Mouse (Mus musculus): ENCODE measurements around the gene Cep85l. TPM values are rescaled to one million over a fixed set of nuclear protein-coding genes. Genes with fewer than 3 reads are reported as not detected.

Cep85l gene
- total RNA-seq, 1 experiment from 2014 or later: 28.1 TPM

- no peak for ATAC-seq (replicated peaks in 1 of 2; ENCODE audit: insufficient read depth in 1 of 2, low FRiP score in 2 of 2, low TSS enrichment in 1 of 2, low read depth in 1 of 2, poor library complexity in 2 of 2, severe bottlenecking in 2 of 2)
Measured at GRCm38 (mm10) chr10:53323367-53323766, 56.4 kb downstream of the Cep85l start.

DNA sequence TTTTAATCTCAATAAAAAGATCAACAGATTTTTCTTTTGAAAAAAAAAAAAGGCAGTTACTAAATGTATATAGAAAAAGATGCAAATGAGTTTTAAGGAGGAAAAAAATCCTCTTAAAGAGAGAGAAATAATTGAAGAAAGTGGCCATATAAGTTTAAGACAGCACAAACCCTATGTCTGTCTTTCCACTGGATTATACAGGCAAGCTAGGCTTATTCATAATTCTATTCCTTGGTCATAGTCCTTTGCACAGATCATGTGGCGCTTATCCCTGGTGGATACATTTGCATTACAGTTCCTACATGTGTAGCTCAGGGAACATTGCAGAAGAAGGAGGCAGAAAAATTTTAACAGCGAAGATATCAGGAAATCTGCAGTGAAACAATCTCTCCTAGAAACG, 73.1 kb downstream of the Cep85l start:
- ATAC-seq (replicated peaks in 1 of 2; ENCODE audit: insufficient read depth in 1 of 2, low FRiP score in 2 of 2, low TSS enrichment in 1 of 2, low read depth in 1 of 2, poor library complexity in 2 of 2, severe bottlenecking in 2 of 2): no peak

GRCm38 (mm10) chr10:53305867-53306266, 73.9 kb downstream of the Cep85l start:
- ATAC-seq (replicated peaks in 1 of 2; ENCODE audit: insufficient read depth in 1 of 2, low FRiP score in 2 of 2, low TSS enrichment in 1 of 2, low read depth in 1 of 2, poor library complexity in 2 of 2, severe bottlenecking in 2 of 2): no peak

GRCm38 (mm10) chr10:53285147-53285546, 94.6 kb downstream of the Cep85l start:
- ATAC-seq (replicated peaks in 1 of 2; ENCODE audit: insufficient read depth in 1 of 2, low FRiP score in 2 of 2, low TSS enrichment in 1 of 2, low read depth in 1 of 2, poor library complexity in 2 of 2, severe bottlenecking in 2 of 2): no peak

GRCm38 (mm10) chr10:53272228-53272627, 107.5 kb downstream of the Cep85l start:
- no peak for ATAC-seq (replicated peaks in 1 of 2; ENCODE audit: insufficient read depth in 1 of 2, low FRiP score in 2 of 2, low TSS enrichment in 1 of 2, low read depth in 1 of 2, poor library complexity in 2 of 2, severe bottlenecking in 2 of 2)

- no peak for ATAC-seq (replicated peaks in 1 of 2; ENCODE audit: insufficient read depth in 1 of 2, low FRiP score in 2 of 2, low TSS enrichment in 1 of 2, low read depth in 1 of 2, poor library complexity in 2 of 2, severe bottlenecking in 2 of 2)
Measured at GRCm38 (mm10) chr10:53262021-53262420, 117.7 kb downstream of the Cep85l start.

DNA sequence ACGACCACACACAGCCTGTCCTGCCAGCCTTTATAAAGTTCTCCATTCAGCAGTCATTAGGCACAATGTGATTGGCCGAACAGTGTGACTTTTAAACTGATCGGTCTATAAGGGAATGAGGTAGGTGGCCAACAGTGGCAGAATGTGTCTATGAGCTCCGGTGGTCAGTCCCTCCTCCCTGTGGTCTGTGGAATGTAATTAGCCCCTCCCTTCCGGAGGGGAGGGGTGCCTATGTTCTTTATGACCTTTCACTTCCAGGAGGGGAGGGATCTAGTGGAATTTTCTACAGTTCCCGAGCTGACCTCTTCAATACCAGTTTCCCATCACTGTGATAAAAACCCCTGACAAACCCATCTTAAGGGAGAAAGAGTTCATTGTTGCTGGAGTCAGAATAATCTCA, 144.4 kb downstream of the Cep85l start:
- no peak for ATAC-seq (replicated peaks in 1 of 2; ENCODE audit: insufficient read depth in 1 of 2, low FRiP score in 2 of 2, low TSS enrichment in 1 of 2, low read depth in 1 of 2, poor library complexity in 2 of 2, severe bottlenecking in 2 of 2)

GRCm38 (mm10) chr10:53234683-53235082, 145.1 kb downstream of the Cep85l start:
- no peak for ATAC-seq (replicated peaks in 1 of 2; ENCODE audit: insufficient read depth in 1 of 2, low FRiP score in 2 of 2, low TSS enrichment in 1 of 2, low read depth in 1 of 2, poor library complexity in 2 of 2, severe bottlenecking in 2 of 2)

DNA sequence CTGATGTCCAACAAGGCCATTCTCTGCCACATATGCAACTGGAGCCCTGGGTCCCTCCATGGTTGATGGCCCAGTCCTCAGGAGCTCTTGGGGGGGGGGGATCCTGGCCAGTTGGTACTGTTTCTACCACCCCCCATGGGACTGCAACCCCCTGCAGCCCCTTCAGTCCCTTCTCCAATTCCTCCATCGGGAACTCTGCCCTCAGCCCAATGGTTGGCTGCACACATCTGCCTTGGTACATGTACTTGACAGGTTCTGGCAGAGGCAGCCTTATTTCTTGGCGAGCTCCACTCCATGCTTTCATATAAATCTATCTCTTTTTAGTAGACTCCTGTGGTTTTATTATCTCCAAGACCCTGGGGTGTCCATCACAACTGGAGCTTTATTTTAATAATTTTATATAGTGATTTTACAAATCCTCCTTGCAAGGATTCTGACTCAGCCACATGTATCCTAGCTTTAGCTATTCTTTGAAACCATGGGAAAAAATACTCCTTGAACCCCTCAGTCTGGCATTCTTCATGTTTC, 145.6 kb downstream of the Cep85l start:
- no peak for ATAC-seq (replicated peaks in 1 of 2; ENCODE audit: insufficient read depth in 1 of 2, low FRiP score in 2 of 2, low TSS enrichment in 1 of 2, low read depth in 1 of 2, poor library complexity in 2 of 2, severe bottlenecking in 2 of 2)

GRCm38 (mm10) chr10:53230809-53231208, 148.9 kb downstream of the Cep85l start:
- no peak for ATAC-seq (replicated peaks in 1 of 2; ENCODE audit: insufficient read depth in 1 of 2, low FRiP score in 2 of 2, low TSS enrichment in 1 of 2, low read depth in 1 of 2, poor library complexity in 2 of 2, severe bottlenecking in 2 of 2)

GRCm38 (mm10) chr10:53229190-53229589, 150.6 kb downstream of the Cep85l start:
- no peak; a peak in 1 of 4 replicates for ATAC-seq (replicated peaks in 1 of 2; ENCODE audit: insufficient read depth in 1 of 2, low FRiP score in 2 of 2, low TSS enrichment in 1 of 2, low read depth in 1 of 2, poor library complexity in 2 of 2, severe bottlenecking in 2 of 2)

Other genes starting within 250 kb of the Cep85l start
- gene Pln, start 42.3 kb downstream of the Cep85l start, total RNA-seq (2017): 0.10 and 0.56 TPM in 2 replicates
- gene Asf1a, start 216.8 kb upstream of the Cep85l start, total RNA-seq (2017): 71.5 and 99.9 TPM in 2 replicates

Data from hematopoietic stem cell, adult 5-6 weeks (primary cell).